ENCODE assay signal across 23 mouse cellular contexts in genomic region chr10:106375653-106376052, GRCm38 (mm10).
DNase-seq lines count a peak whose midpoint lies in the region; ATAC-seq and TF ChIP-seq lines count a peak whose summit lies in the region.
"Had no signal": no experiment of that assay in that cellular context is flagged by ENCODE, and none has a peak within 500 bp of the region (broad histone marks: within the 10 kb centered on the region; RNA-seq: fewer than 3 reads in every experiment).

No protein-coding gene starts in this region.

- H3K27ac ChIP-seq in forebrain, postnatal 0 days (ENCODE audit: low read depth, low read length), result no peak overlapping the region
- H3K27ac ChIP-seq: embryonic facial prominence, embryonic 10.5 days; hindbrain, embryonic 10.5 days; kidney, postnatal 0 days; neural tube, embryonic 15.5 days; stomach, postnatal 0 days had no signal

- 54% methylated on average over 1 of the region's 1 CpGs for WGBS in forebrain, postnatal 0 days

- no peaks in the 10 kb centered on the region for H3K36me3 ChIP-seq in forebrain, postnatal 0 days (ENCODE audit: insufficient read depth)
- H3K36me3 ChIP-seq: embryonic facial prominence, embryonic 10.5 days; heart, embryonic 12.5 days; hindbrain, embryonic 10.5 days; neural tube, embryonic 15.5 days had no signal

- TF ChIP-seq CTCF in forebrain, postnatal 0 days (IDR thresholded peaks at IDR 0.05; ENCODE audit: low read depth), result no peak

- H3K4me2 ChIP-seq in forebrain, postnatal 0 days (ENCODE audit: low read depth), result no peak overlapping the region
- H3K4me2 ChIP-seq: heart, embryonic 12.5 days; midbrain, embryonic 11.5 days; neural tube, embryonic 15.5 days had no signal

- DNase-seq in cerebellum, adult 18-20 months, result peak; percentile 8 to 9
- no peak for DNase-seq in cerebellum, adult 11 months
- DNase-seq in left cerebral cortex, postnatal 4 days, result peak; percentile 67
- DNase-seq in left cerebral cortex, postnatal 14 days (ENCODE audit: low spot score in 2 of 2), result no peak
- DNase-seq in cerebellum, adult 9-10 months, result peak; percentile 9
- peak; percentile 70 for DNase-seq in forebrain, postnatal 0 days
- no peak for DNase-seq in spleen, postnatal 10 days (ENCODE audit: low spot score in 2 of 2)
- DNase-seq: adrenal gland, postnatal 25 days; gastrocnemius, postnatal 14 days; heart, adult 18-20 months; heart, postnatal 10 days; kidney, adult 18-20 months; layer of hippocampus, adult 9-11 months had no signal

- H3K9ac ChIP-seq in forebrain, postnatal 0 days, result no peak overlapping the region
- H3K9ac ChIP-seq: heart, embryonic 12.5 days; neural tube, embryonic 15.5 days had no signal

- H3K27me3 ChIP-seq in forebrain, postnatal 0 days (ENCODE audit: insufficient read depth, low read length), result no peaks in the 10 kb centered on the region
- H3K27me3 ChIP-seq: heart, embryonic 12.5 days; neural tube, embryonic 15.5 days had no signal

- intact Hi-C loops in left cerebral cortex, postnatal 4 days (cut with DNase I), result loop anchor here (10.0 kb wide), 1 partner anchor 209 kb away; no protein-coding TSS in a partner anchor
- intact Hi-C loops in left cerebral cortex, postnatal 14 days (cut with DNase I), result no loop called here

- ATAC-seq in forebrain, postnatal 0 days, result peak; percentile 84
- ATAC-seq: CD4-positive, CD25-positive, alpha-beta regulatory T cell, adult 4 months; inflammation-experienced regulatory T-cells, adult 6 months; lung, postnatal 0 days had no signal

- H3K4me1 ChIP-seq in forebrain, postnatal 0 days (ENCODE audit: insufficient read depth), result no peaks in the 10 kb centered on the region
- H3K4me1 ChIP-seq: embryonic facial prominence, embryonic 10.5 days; heart, embryonic 12.5 days; hindbrain, embryonic 10.5 days; neural tube, embryonic 15.5 days had no signal

- no peaks in the 10 kb centered on the region for H3K9me3 ChIP-seq in forebrain, postnatal 0 days (ENCODE audit: low read length)
- H3K9me3 ChIP-seq: embryonic facial prominence, embryonic 10.5 days; heart, embryonic 12.5 days; hindbrain, embryonic 10.5 days; neural tube, embryonic 15.5 days had no signal

- H3K4me3 ChIP-seq in forebrain, postnatal 0 days (ENCODE audit: low read depth, low read length), result no peak overlapping the region
- H3K4me3 ChIP-seq: embryonic facial prominence, embryonic 10.5 days; heart, embryonic 12.5 days; hindbrain, embryonic 10.5 days; neural tube, embryonic 15.5 days had no signal

Comparison
In these comparisons a context has a peak if more than half of its experiments do, and no peak if none do; other contexts are left out.
1. DNase-seq: peak in cerebellum, adult 18-20 months (2 of 2), left cerebral cortex, postnatal 4 days (single experiment), cerebellum, adult 9-10 months (single experiment) and forebrain, postnatal 0 days (single experiment); none in cerebellum, adult 11 months (single experiment), left cerebral cortex, postnatal 14 days (0 of 2) and spleen, postnatal 10 days (0 of 2).